Mouse (Mus musculus) limb, embryonic 15.5 days (tissue): Measurements from ENCODE around the gene Chrdl2. TPM values are rescaled to one million over a fixed set of nuclear protein-coding genes. Genes with fewer than 3 reads are reported as not detected.
A peak's percentile ranks its signal among the peaks of the same experiment; 100 is the strongest.

Experiments
- ATAC-seq: fragments of 200-750 bp; cut with Nextera tagmentation; 2 replicates; pipeline ENCODE4 v1.8.0; 2017; ENCODE audit warnings: low read depth, moderate TSS enrichment; ENCODE audit not compliant: insufficient number of reproducible peaks, low FRiP score, low TSS enrichment
- H3K27ac ChIP-seq: fragments of 300-500 bp; sonication (generic); 2 replicates; pipeline ENCODE4 v1.5.1; 2015; ENCODE audit warnings: moderate library complexity, mild to moderate bottlenecking, inconsistent platforms
- H3K27me3 ChIP-seq: fragments of 300-500 bp; sonication (generic); 2 replicates; pipeline ENCODE4 v1.6.1; 2015; ENCODE audit warnings: inconsistent platforms
- H3K36me3 ChIP-seq: fragments of 300-500 bp; sonication (generic); 2 replicates; pipeline ENCODE4 v1.6.1; 2015; ENCODE audit warnings: inconsistent platforms
- H3K4me1 ChIP-seq: fragments of 300-500 bp; sonication (generic); 2 replicates; pipeline ENCODE4 v1.6.1; 2015; ENCODE audit warnings: inconsistent platforms
- H3K4me2 ChIP-seq: fragments of 300-500 bp; sonication (generic); 2 replicates; pipeline ENCODE4 v1.6.1; 2015; ENCODE audit warnings: mild to moderate bottlenecking, inconsistent platforms
- H3K4me3 ChIP-seq: fragments of 300-500 bp; sonication (generic); 2 replicates; pipeline ENCODE4 v1.5.1; 2015; ENCODE audit warnings: mild to moderate bottlenecking, inconsistent platforms
- H3K9ac ChIP-seq: fragments of 300-500 bp; sonication (generic); 2 replicates; pipeline ENCODE4 v1.6.1; 2015; ENCODE audit warnings: inconsistent platforms
- H3K9me3 ChIP-seq: fragments of 300-500 bp; sonication (generic); 2 replicates; pipeline ENCODE4 v1.6.1; 2016; ENCODE audit warnings: inconsistent platforms
- WGBS: fragments of 180-500 bp; shearing (Covaris S2); methylation state at CpG from one replicate; pipeline ENCODE4 v1.1.7; 2015; 5-methylcytosine and 5-hydroxymethylcytosine counted together
- polyA plus RNA-seq: library from polyadenylated mRNA; unstranded; fragments of >200 nt; fragmentation: Nextera tagmentation; extraction: Ambion mirVana; gene quantifications from 2 replicates; pipeline ENCODE4 v1.2.1, GENCODE M21; 2015

Chrdl2 gene
- polyA plus RNA-seq, 1 experiment from 2014 or later, result 1.8 TPM

- 79% methylated on average over 10 of the region's 10 CpGs for WGBS
- H3K27me3 ChIP-seq, result no peaks in the 10 kb centered on the region
- H3K27ac ChIP-seq, result no peak overlapping the region
- no peak overlapping the region for H3K4me3 ChIP-seq
- no peaks in the 10 kb centered on the region for H3K36me3 ChIP-seq
- peaks cover 19% of the 10 kb centered on the region for H3K4me1 ChIP-seq
- no peak overlapping the region for H3K4me2 ChIP-seq
- no peaks in the 10 kb centered on the region for H3K9me3 ChIP-seq
- H3K9ac ChIP-seq, result no peak overlapping the region
- ATAC-seq, result no peak
These were observed 31.6 kb upstream of the Chrdl2 start for GRCm38 (mm10) chr7:99974208-99974970.

GRCm38 (mm10) chr7:99975819-99976575 lies 30.0 kb upstream of the Chrdl2 start:
- Histone ChIP-seq H3K9ac (no peak overlapping the region), H3K27me3 (no peaks in the 10 kb centered on the region), H3K9me3 (no peaks in the 10 kb centered on the region), H3K4me1 (peaks cover 24% of the 10 kb centered on the region), H3K4me2 (no peak overlapping the region), H3K4me3 (no peak overlapping the region), H3K27ac (no peak overlapping the region), H3K36me3 (no peaks in the 10 kb centered on the region)
- no peak for ATAC-seq
- WGBS, result 85% methylated on average over 5 of the region's 5 CpGs

DNA sequence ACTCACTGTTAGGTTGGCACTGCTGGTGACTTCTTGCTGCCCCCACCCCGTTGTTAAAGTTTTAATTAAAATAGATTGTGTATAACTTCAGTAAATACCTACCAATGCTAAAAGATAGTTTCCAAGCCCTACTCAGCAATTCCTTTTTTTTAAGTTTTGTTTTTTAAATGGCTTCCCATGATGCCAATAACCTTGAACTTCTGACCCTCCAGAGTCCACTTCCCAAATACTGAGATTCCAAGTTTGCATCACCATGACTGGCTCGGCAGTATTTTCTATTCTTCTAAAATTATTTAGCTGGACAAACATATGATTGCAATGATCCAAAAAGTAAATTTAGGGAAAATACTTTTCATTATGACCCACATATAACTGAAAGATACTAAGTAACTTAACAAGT lies 27.9 kb upstream of the Chrdl2 start:
- no peaks in the 10 kb centered on the region for H3K36me3 ChIP-seq
- H3K27me3 ChIP-seq, result no peaks in the 10 kb centered on the region
- H3K9ac ChIP-seq, result no peak overlapping the region
- no peak overlapping the region for H3K4me3 ChIP-seq
- H3K9me3 ChIP-seq, result no peaks in the 10 kb centered on the region
- ATAC-seq, result no peak
- H3K4me2 ChIP-seq, result no peak overlapping the region
- H3K4me1 ChIP-seq, result peaks cover 19% of the 10 kb centered on the region
- WGBS, result 85% methylated on average over 2 of the region's 2 CpGs
- no peak overlapping the region for H3K27ac ChIP-seq

GRCm38 (mm10) chr7:99979081-99979480 lies 26.9 kb upstream of the Chrdl2 start:
- no peaks in the 10 kb centered on the region for H3K36me3 ChIP-seq
- H3K4me1 ChIP-seq, result peaks cover 19% of the 10 kb centered on the region
- peak overlapping the region; percentile 91 for H3K9ac ChIP-seq
- WGBS, result 4% methylated on average over 6 of the region's 6 CpGs
- no peak for ATAC-seq
- H3K9me3 ChIP-seq, result no peaks in the 10 kb centered on the region
- no peaks in the 10 kb centered on the region for H3K27me3 ChIP-seq
- H3K4me2 ChIP-seq, result peak overlapping the region; percentile 68
- H3K27ac ChIP-seq, result peak overlapping the region; percentile 96
- H3K4me3 ChIP-seq, result peak overlapping the region; percentile 99

DNA sequence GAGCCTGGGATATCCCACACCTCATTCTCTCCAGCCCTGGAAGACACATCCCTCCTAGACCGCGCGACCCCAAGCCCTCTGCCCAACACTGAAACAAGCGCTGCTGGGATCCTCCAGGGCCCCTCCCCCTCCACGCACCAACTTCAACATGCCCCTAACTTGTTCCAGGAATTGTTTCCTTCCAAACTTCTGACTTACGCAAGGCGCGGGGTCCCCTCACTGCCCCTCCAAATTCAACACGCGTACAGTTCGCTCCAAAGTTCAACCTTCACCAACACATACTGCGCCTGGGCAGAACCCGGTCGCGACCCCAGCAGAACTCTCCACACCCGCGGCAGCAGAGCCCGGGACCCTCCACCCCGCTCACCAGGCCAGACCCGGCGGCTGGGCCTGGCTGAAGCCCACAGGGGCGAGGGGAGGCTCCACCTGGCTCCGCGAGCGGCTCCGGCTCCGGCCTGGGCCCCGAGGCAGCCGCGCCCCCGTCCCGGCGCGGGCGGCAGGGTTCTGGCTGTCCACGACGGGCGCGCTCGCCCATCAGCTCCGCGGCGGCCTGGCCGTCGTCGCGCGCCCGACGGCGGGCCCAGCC lies 26.3 kb upstream of the Chrdl2 start:
- Histone ChIP-seq H3K4me2 (peak overlapping the region; percentile 68), H3K4me1 (peaks cover 19% of the 10 kb centered on the region), H3K9ac (peak overlapping the region; percentile 91), H3K4me3 (peak overlapping the region; percentile 99), H3K27me3 (no peaks in the 10 kb centered on the region), H3K36me3 (no peaks in the 10 kb centered on the region), H3K27ac (peak overlapping the region; percentile 96), H3K9me3 (no peaks in the 10 kb centered on the region)
- under 1% methylated on average over 50 of the region's 51 CpGs for WGBS
- ATAC-seq, result peak; percentile 64

DNA sequence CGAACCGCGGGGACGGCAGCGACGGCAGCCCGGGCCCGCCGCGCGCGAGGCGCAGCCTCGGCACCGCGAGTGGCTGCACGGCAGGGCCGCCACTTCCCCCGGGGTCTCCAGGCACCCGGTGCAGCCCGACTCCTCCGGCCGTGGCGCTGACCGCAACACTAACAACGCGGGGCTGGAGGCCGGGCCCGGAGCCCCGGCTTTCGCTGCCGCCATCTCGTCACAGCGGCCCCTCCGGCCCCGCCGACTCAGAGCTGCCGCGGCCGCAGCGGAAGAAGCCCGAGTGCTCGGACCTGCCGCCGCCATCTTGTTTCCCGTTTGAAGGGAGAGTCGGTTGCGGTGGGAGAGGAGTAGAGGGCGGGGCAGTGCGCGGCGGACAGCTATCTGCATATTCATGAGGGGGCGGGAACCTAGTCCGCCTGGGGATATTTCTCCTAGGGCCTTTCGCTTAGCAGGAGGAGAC lies 25.8 kb upstream of the Chrdl2 start, which contains the start of gene Rnf169:
TSS of gene Rnf169 (minus strand) at position 317 of the 460 bp plus-strand sequence.
- Histone ChIP-seq H3K9me3 (no peaks in the 10 kb centered on the region), H3K27me3 (no peaks in the 10 kb centered on the region), H3K4me3 (peak within 1 kb of the TSS; percentile 99), H3K4me1 (peaks cover 19% of the 10 kb centered on the region), H3K4me2 (peak within 1 kb of the TSS; percentile 68), H3K27ac (peak within 1 kb of the TSS; percentile 96), H3K36me3 (no peaks in the 10 kb centered on the region), H3K9ac (peak within 1 kb of the TSS; percentile 91)
- peak; percentile 92 for ATAC-seq
- WGBS, result under 1% methylated on average over 51 of the region's 55 CpGs

- no peak for ATAC-seq
- Histone ChIP-seq H3K4me2 (no peak overlapping the region), H3K36me3 (no peaks in the 10 kb centered on the region), H3K27me3 (no peaks in the 10 kb centered on the region), H3K4me3 (no peak overlapping the region), H3K27ac (0 out of 2 replicates have a peak overlapping the region, but pooled peaks have one; percentile 63), H3K9me3 (no peaks in the 10 kb centered on the region), H3K9ac (no peak overlapping the region), H3K4me1 (peaks cover 16% of the 10 kb centered on the region)
- 8% methylated on average over 2 of the region's 2 CpGs for WGBS
These were observed 24.7 kb upstream of the Chrdl2 start for GRCm38 (mm10) chr7:99981311-99981710.

- no peaks in the 10 kb centered on the region for H3K27me3 ChIP-seq
- H3K36me3 ChIP-seq, result no peaks in the 10 kb centered on the region
- no peak overlapping the region for H3K9ac ChIP-seq
- no peak overlapping the region for H3K4me3 ChIP-seq
- no peak overlapping the region for H3K27ac ChIP-seq
- no peak overlapping the region for H3K4me2 ChIP-seq
- no peaks in the 10 kb centered on the region for H3K9me3 ChIP-seq
- no peak for ATAC-seq
- H3K4me1 ChIP-seq, result peaks cover 16% of the 10 kb centered on the region
- 82% methylated on average over 13 of the region's 13 CpGs for WGBS
These were observed 23.4 kb upstream of the Chrdl2 start for GRCm38 (mm10) chr7:99982256-99983242.

- Histone ChIP-seq H3K4me3 (no peak overlapping the region), H3K4me2 (no peak overlapping the region), H3K9me3 (no peaks in the 10 kb centered on the region), H3K36me3 (no peaks in the 10 kb centered on the region), H3K27ac (no peak overlapping the region), H3K9ac (no peak overlapping the region), H3K27me3 (no peaks in the 10 kb centered on the region), H3K4me1 (no peaks in the 10 kb centered on the region)
- ATAC-seq, result no peak
- 7% methylated on average over 4 of the region's 4 CpGs for WGBS
These were observed 17.2 kb upstream of the Chrdl2 start for GRCm38 (mm10) chr7:99988725-99989124.

- 53% methylated on average over 15 of the region's 15 CpGs for WGBS
- Histone ChIP-seq H3K4me2 (no peak overlapping the region), H3K27me3 (no peaks in the 10 kb centered on the region), H3K36me3 (no peaks in the 10 kb centered on the region), H3K27ac (no peak overlapping the region), H3K9ac (no peak overlapping the region), H3K4me1 (no peaks in the 10 kb centered on the region), H3K4me3 (no peak overlapping the region), H3K9me3 (no peaks in the 10 kb centered on the region)
- no peak for ATAC-seq
These were observed 15.9 kb upstream of the Chrdl2 start for GRCm38 (mm10) chr7:99989844-99990760.
